Mouse (Mus musculus): Measurements from ENCODE around the gene Pdlim7.

The Pdlim7 gene

DNA sequence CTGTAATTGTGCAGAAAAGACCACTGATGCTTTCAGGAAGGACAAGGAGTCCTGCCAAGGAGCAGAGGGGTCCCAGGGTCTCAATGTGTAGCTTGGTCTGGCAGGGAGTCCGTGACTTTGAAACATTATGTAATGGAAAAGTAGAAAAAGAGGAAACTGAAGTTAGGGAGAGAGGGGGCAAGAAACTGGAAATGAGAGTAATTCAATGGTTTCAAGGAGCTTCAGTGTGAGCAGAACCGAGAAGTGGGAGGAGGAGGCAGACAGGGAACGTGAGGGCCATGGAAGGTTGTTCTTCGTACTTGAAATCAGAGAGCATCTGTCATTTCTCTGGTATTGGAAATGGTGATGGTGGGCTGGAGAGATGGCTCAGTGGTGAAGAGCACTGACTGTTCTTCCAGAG, 6.1 kb upstream of the Pdlim7 start:
- DNase-seq = no peak

GRCm38 (mm10) chr13:55516955-55517354, 3.5 kb upstream of the Pdlim7 start:
- peak; percentile 75 for DNase-seq

DNA sequence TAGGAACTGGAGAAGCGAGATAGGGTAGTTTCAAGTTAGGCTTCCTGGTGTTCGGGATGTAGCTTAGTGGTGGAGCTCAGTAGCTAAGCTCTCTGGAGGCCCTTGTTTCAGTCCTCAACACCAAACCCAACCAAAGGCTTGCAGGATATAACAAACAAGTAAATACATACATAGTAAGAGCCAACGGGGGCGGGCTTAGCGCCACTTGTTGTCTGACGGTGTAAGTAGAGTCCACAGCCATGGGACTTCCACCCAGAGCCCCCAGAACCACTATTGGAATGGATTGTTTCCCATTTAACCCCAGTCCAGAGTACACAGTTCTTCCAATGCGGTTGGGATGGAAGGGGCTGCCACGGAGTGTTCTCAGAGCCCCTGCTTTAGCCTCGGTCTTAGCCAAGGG, 352 bp upstream of the Pdlim7 start:
- no peak for DNase-seq

- peak; percentile 63 for DNase-seq
Observed at GRCm38 (mm10) chr13:55512379-55513031, 971 bp downstream of the Pdlim7 start.

DNA sequence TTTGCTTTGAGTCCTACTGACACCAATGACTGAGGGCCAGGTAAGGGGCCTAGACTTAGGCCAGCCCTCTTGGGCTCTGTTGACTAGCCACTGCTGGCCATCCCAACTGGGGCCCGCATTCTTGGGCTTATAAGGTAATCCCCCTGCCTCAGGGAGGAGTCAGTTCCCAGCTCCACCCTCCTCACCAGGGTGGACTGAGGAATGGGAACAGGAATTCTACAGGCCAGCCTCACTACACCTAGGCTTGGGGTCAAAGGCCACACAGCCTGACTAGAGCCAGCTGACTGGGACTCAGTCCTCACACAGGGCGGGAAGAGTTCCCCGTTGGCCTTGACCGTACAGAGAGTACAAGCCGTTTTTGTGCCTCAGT, 2.0 kb downstream of the Pdlim7 start:
- DNase-seq = no peak

- DNase-seq = peak; percentile 63
Observed at GRCm38 (mm10) chr13:55510668-55511491, 2.6 kb downstream of the Pdlim7 start.

- no peak for DNase-seq
Observed at GRCm38 (mm10) chr13:55510332-55510667, 3.2 kb downstream of the Pdlim7 start.

- no peak for DNase-seq
Observed at GRCm38 (mm10) chr13:55508531-55508930, 4.9 kb downstream of the Pdlim7 start.

DNA sequence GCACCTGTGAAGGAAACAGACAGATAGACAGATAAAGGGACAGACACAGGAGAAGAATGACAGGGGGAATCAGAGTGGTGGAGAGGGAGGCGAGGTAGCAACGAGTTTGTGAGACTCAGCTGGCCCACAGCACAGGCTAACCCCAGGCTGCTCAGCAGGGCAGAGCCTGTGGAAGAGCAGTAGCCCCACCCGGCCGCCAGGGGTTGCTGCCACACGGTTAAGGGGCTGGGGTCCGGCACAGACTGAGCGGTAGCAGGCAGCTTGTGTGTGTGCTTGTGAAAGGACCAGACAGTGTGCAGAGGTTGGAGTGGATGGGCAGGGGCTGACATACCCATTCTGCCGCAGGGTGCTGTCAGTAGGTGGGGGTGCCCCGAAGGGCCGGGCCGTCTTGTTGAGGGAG, 5.6 kb downstream of the Pdlim7 start:
- DNase-seq = no peak

GRCm38 (mm10) chr13:55506697-55507096, 6.8 kb downstream of the Pdlim7 start:
- no peak for DNase-seq

DNA sequence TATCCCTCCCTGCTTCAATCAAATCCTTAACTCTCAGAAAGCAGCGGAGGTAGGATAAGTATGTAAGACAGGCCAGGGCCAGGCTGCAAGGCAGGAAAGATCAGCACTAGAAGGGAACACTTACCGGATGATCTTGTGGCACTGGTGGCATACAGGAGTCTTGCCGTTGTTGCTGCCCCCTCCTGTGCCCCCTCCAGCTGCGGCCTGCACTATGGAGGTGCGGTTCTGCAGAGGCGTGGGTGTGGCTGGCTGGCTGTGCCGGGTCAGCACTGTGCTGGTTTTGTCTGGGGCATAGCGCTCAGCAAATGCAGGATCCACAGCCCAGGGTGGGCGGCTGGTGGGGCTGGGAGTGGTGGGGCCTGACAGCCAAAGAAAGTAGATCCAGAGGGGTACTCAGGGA, 7.7 kb downstream of the Pdlim7 start:
- no peak for DNase-seq

GRCm38 (mm10) chr13:55504390-55504789, 9.1 kb downstream of the Pdlim7 start:
- DNase-seq = no peak

DNA sequence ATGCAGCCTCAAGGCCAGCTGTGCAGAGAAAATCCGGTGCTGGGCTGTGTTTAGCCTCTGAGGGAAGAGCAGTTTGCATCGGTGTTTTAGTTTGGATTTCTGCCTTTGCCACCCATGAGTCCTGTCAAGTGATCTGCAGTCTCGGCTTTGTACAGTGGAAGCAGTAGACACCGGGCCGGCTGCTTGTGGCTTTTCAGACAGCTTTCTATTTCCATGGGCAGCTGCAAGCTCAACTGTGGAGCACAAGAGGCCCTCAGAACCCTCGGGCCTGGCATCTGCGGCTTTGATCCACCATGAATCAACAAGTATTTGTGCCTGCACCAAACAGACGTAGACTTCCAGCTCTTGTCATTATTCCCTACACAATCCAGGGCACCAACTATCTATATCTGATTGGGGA, 11.1 kb downstream of the Pdlim7 start:
- DNase-seq = no peak

DNA sequence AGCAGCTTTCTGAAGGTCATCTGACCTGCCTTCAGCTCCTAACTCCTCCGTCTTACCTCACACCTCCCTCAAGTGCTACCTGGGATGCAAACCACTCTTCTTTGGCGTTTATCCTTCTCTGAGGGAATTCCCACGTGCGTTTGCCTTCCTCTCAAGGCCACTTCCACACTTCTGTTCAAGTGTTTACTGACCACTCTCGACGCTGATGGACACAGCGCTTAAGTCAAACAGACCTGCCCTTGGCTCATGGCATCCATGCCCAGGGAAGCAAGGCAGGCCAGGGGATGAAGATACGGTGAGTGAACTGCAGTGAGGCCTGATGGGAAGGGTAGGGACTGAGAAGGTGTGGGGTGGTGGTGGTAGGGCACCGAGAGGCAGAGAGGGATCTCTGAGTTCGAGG, 12.9 kb downstream of the Pdlim7 start:
- no peak for DNase-seq

- DNase-seq = no peak
Observed at GRCm38 (mm10) chr13:55498906-55499305, 14.6 kb downstream of the Pdlim7 start.

GRCm38 (mm10) chr13:55496661-55497060, 16.8 kb downstream of the Pdlim7 start:
- DNase-seq = peak; percentile 71

DNA sequence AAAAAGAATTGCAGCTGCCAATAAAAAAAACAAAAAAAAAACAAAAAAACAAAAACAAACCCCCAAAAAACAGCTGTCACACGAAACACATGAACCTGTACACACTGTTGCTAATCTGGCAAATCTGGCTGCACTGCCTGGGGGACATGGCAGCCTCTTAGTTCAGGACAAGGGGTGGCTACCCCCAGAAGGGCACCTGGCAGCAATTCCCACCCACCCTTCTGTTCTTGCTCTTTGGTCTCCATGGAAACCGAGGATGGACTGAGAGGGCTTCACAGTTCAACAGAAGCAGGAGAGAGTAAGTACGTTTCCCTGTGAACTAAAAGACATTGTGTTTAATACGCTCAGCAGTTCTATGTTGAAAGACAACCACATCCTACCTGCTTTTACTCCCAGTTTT, 17.8 kb downstream of the Pdlim7 start:
- no peak for DNase-seq

- peak; percentile 38 for DNase-seq
Observed at GRCm38 (mm10) chr13:55494883-55495621, 18.4 kb downstream of the Pdlim7 start.

DNA sequence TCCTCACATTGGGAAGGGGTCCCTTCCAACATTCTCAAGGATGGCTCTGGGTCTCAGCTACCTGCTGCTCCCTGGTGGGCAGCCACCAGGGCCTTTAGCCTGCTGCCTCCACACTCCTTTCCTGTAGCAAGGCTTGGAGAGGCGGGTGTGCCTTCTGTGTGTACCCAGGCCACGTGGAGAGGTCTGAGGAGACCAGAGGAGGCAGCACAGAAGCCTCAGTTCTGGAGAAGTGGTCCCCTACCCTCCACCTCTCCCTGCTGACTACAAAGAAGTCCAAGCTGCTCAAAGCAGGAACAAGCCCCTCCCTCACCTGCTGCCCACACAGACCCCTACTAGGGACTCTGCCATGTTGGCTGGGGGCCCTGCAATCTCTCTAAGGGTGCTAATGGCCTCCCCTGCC, 19.2 kb downstream of the Pdlim7 start:
- DNase-seq = no peak

GRCm38 (mm10) chr13:55487578-55488498, 25.6 kb downstream of the Pdlim7 start, which contains the start of gene Dbn1:
Gene Dbn1 (minus strand): TSS chr13:55488111.
- DNase-seq = no peak

- DNase-seq = no peak
Observed at GRCm38 (mm10) chr13:55486916-55487577, 26.4 kb downstream of the Pdlim7 start.
